Mouse (Mus musculus): Measurements from ENCODE around the gene Tmcc1.

GRCm38 (mm10) chr6:116198173-116198572, 4.9 kb upstream of the Tmcc1 start:
- TF ChIP-seq POLR2A (IDR thresholded peaks at IDR 0.05; ENCODE audit: insufficient read depth, low read depth, low read length): no peak
- no peak for TF ChIP-seq CTCF (IDR thresholded peaks at IDR 0.05; ENCODE audit: insufficient read depth, low read depth, low read length)
